8 mouse cellular contexts compared by ENCODE assay signal in genomic region chr9:122572060-122572835, GRCm38 (mm10).
DNase-seq lines count a peak whose midpoint lies in the region; ATAC-seq lines count a peak whose summit lies in the region.

No protein-coding gene starts in this region.

- DNase-seq in Muller cell, postnatal 12 days (ENCODE audit: inconsistent ontology term) = peak; percentile 33
- peak; percentile 76 for DNase-seq in hindbrain, embryonic 10.5 days (ENCODE audit: low spot score)
- DNase-seq in left cerebral cortex, adult 11 months (ENCODE audit: low spot score) = peak; percentile 94
- peak; percentile 24 to 60 for DNase-seq in lung, postnatal 4 days
- DNase-seq in right cerebral cortex, postnatal 36 days (ENCODE audit: low spot score in 2 of 2) = peak; percentile 95 to 96

- peak overlapping the region; percentile 88 for H3K4me2 ChIP-seq in forebrain, embryonic 13.5 days

- 0% methylated on average over 42 of the region's 68 CpGs for WGBS in forebrain, embryonic 13.5 days
- WGBS in hindbrain, embryonic 10.5 days = under 1% methylated on average over 68 of the region's 68 CpGs

- no peaks in the 10 kb centered on the region for H3K4me1 ChIP-seq in brown adipose tissue, adult 24 weeks (ENCODE audit: control insufficient read depth, insufficient read depth, insufficient read length, low read length)
- peaks cover 36% of the 10 kb centered on the region for H3K4me1 ChIP-seq in forebrain, embryonic 13.5 days
- H3K4me1 ChIP-seq in hindbrain, embryonic 10.5 days (replicated peaks) = peaks cover 46% of the 10 kb centered on the region

- H3K27ac ChIP-seq in brown adipose tissue, adult 24 weeks (replicated peaks; ENCODE audit: low read depth, low read length) = no peak overlapping the region
- H3K27ac ChIP-seq in forebrain, embryonic 13.5 days = peak overlapping the region; percentile 19; the same call in 1 of the 2 replicates
- peak overlapping the region; percentile 79 for H3K27ac ChIP-seq in hindbrain, embryonic 10.5 days

- peak overlapping the region; percentile 52 for H3K4me3 ChIP-seq in brown adipose tissue, adult 24 weeks (ENCODE audit: insufficient read depth, low read depth, low read length)
- peak overlapping the region; percentile 58 for H3K4me3 ChIP-seq in forebrain, embryonic 13.5 days
- H3K4me3 ChIP-seq in hindbrain, embryonic 10.5 days = peak overlapping the region; percentile 73

- ATAC-seq in forebrain, embryonic 13.5 days = peak; percentile 91
- no peak for ATAC-seq in erythroblast, adult 5-6 weeks (replicated peaks; ENCODE audit: low FRiP score, poor library complexity, severe bottlenecking)

- H3K9ac ChIP-seq in forebrain, embryonic 13.5 days = peak overlapping the region; percentile 69

- peaks cover 97% of the 10 kb centered on the region for H3K27me3 ChIP-seq in forebrain, embryonic 13.5 days
- peaks cover 99% of the 10 kb centered on the region for H3K27me3 ChIP-seq in hindbrain, embryonic 10.5 days (ENCODE audit: insufficient read depth, poor library complexity, severe bottlenecking)

- no peaks in the 10 kb centered on the region for H3K9me3 ChIP-seq in forebrain, embryonic 13.5 days (replicated peaks)
- H3K9me3 ChIP-seq in hindbrain, embryonic 10.5 days = no peaks in the 10 kb centered on the region

- no peaks in the 10 kb centered on the region for H3K36me3 ChIP-seq in forebrain, embryonic 13.5 days (ENCODE audit: poor library complexity, severe bottlenecking)
- H3K36me3 ChIP-seq in hindbrain, embryonic 10.5 days = no peaks in the 10 kb centered on the region

Comparison
In these comparisons a context has a peak if more than half of its experiments do, and no peak if none do; other contexts are left out.
1. DNase-seq: peak in every context shown above with its lines; median percentile 96 in right cerebral cortex, postnatal 36 days; 94 in left cerebral cortex, adult 11 months; 76 in hindbrain, embryonic 10.5 days; 42 in lung, postnatal 4 days; 33 in Muller cell, postnatal 12 days.